Mouse (Mus musculus) lung, embryonic 15.5 days (tissue): Measurements from ENCODE around the gene Ssbp1. TPM values are rescaled to one million over a fixed set of nuclear protein-coding genes. Genes with fewer than 3 reads are reported as not detected.

ENCODE experiments used
- ATAC-seq: fragments of 200-750 bp; cut with Nextera tagmentation; 2 replicates; pipeline ENCODE4 v1.8.0; 2017; ENCODE audit warnings: moderate number of reproducible peaks, borderline replicate concordance; ENCODE audit not compliant: low FRiP score, low TSS enrichment; ENCODE audit errors: extremely low read depth
- H3K27ac ChIP-seq: fragments of 300-500 bp; sonication (generic); 2 replicates; pipeline ENCODE4 v1.5.1; 2015; ENCODE audit warnings: moderate library complexity, mild to moderate bottlenecking, inconsistent platforms
- H3K27me3 ChIP-seq: fragments of 300-500 bp; sonication (generic); 2 replicates; pipeline ENCODE4 v1.6.1; 2015; ENCODE audit warnings: inconsistent platforms
- H3K36me3 ChIP-seq: fragments of 300-500 bp; sonication (generic); 2 replicates; pipeline ENCODE4 v1.6.1; 2015; ENCODE audit warnings: inconsistent platforms
- H3K4me1 ChIP-seq: fragments of 300-500 bp; sonication (generic); 2 replicates; pipeline ENCODE4 v1.6.1; 2015; ENCODE audit warnings: inconsistent platforms
- H3K4me2 ChIP-seq: fragments of 300-500 bp; sonication (generic); 2 replicates; pipeline ENCODE4 v1.6.1; 2015; ENCODE audit warnings: inconsistent platforms, mild to moderate bottlenecking, moderate library complexity
- H3K4me3 ChIP-seq: fragments of 300-500 bp; sonication (generic); 2 replicates; pipeline ENCODE4 v1.5.1; 2015; ENCODE audit warnings: mild to moderate bottlenecking, inconsistent platforms
- H3K9ac ChIP-seq: fragments of 300-500 bp; sonication (generic); 2 replicates; pipeline ENCODE4 v1.6.1; 2015; ENCODE audit warnings: inconsistent platforms
- H3K9me3 ChIP-seq: fragments of 300-500 bp; sonication (generic); 2 replicates; pipeline ENCODE4 v1.6.1; 2016; ENCODE audit warnings: inconsistent platforms
- WGBS: fragments of 180-500 bp; shearing (Covaris S2); methylation state at CpG from one replicate; pipeline ENCODE4 v1.1.7; 2015; 5-methylcytosine and 5-hydroxymethylcytosine counted together
- polyA plus RNA-seq: library from polyadenylated mRNA; unstranded; fragments of >200 nt; fragmentation: Nextera tagmentation; extraction: Ambion mirVana; gene quantifications from 2 replicates; pipeline ENCODE4 v1.2.1, GENCODE M21; 2015

Gene Ssbp1
- polyA plus RNA-seq, 1 experiment from 2014 or later, result 134 TPM

GRCm38 (mm10) chr6:40476132-40476531, 5.0 kb downstream of the Ssbp1 start:
- H3K36me3 ChIP-seq, result peaks cover 54% of the 10 kb centered on the region

GRCm38 (mm10) chr6:40479705-40480104, 8.6 kb downstream of the Ssbp1 start:
- H3K36me3 ChIP-seq, result peaks cover 67% of the 10 kb centered on the region
- H3K9ac ChIP-seq, result no peak overlapping the region
- H3K4me2 ChIP-seq, result no peak overlapping the region
- no peak overlapping the region for H3K27ac ChIP-seq
- H3K4me3 ChIP-seq, result no peak overlapping the region
- no peak for ATAC-seq
- WGBS, result 63% methylated on average over 1 of the region's 1 CpGs
- no peaks in the 10 kb centered on the region for H3K9me3 ChIP-seq
- H3K4me1 ChIP-seq, result no peaks in the 10 kb centered on the region
- H3K27me3 ChIP-seq, result no peaks in the 10 kb centered on the region

More at GRCm38 (mm10) chr6:40476132-40476531, 5.0 kb downstream of the Ssbp1 start:
- 84% methylated on average over 4 of the region's 4 CpGs for WGBS
- Histone ChIP-seq H3K9me3 (no peaks in the 10 kb centered on the region), H3K27ac (no peak overlapping the region), H3K9ac (no peak overlapping the region), H3K4me3 (no peak overlapping the region), H3K4me2 (no peak overlapping the region), H3K4me1 (peaks cover 4% of the 10 kb centered on the region), H3K27me3 (no peaks in the 10 kb centered on the region)
- ATAC-seq, result no peak

GRCm38 (mm10) chr6:40482318-40482717, 11.2 kb downstream of the Ssbp1 start:
- Histone ChIP-seq H3K9ac (no peak overlapping the region), H3K4me2 (no peak overlapping the region), H3K4me1 (no peaks in the 10 kb centered on the region), H3K4me3 (no peak overlapping the region), H3K27ac (no peak overlapping the region), H3K27me3 (no peaks in the 10 kb centered on the region), H3K36me3 (peaks cover 45% of the 10 kb centered on the region), H3K9me3 (no peaks in the 10 kb centered on the region)
- no peak for ATAC-seq
- WGBS, result 88% methylated on average over 5 of the region's 5 CpGs

- H3K27me3 ChIP-seq, result no peaks in the 10 kb centered on the region
- no peaks in the 10 kb centered on the region for H3K4me1 ChIP-seq
- no peak within 1 kb of the TSS for H3K27ac ChIP-seq
- no peaks in the 10 kb centered on the region for H3K36me3 ChIP-seq
- ATAC-seq, result no peak
- H3K9me3 ChIP-seq, result no peaks in the 10 kb centered on the region
- H3K9ac ChIP-seq, result no peak within 1 kb of the TSS
- H3K4me2 ChIP-seq, result no peak within 1 kb of the TSS
- no peak within 1 kb of the TSS for H3K4me3 ChIP-seq
Measured at GRCm38 (mm10) chr6:40490933-40491332, 19.8 kb downstream of the Ssbp1 start, which contains the start of gene Tas2r137. Gene Tas2r137 (plus strand): TSS chr6:40491233.

DNA sequence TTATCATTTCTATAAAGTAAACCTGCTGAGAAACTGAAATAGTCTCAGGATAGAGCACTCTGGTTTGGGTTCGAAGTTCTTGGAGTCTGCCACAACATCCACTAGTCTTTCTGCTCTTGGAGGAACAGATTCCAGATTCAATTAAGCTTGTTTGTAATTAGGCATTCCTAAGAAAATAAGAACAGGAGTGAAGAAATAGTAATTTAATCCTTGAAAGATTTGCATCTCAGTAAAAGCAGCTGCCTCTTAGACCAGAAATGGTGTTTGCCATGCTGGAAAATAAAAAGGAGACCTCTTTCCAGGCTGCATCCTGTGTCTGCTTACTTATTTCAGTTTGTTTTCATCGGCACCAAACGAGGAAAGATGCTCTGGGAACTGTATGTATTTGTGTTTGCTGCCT, 22.1 kb downstream of the Ssbp1 start, which contains the start of gene Tas2r108:
Tas2r108 (plus strand) TSS at position 301 of the 400 bp plus-strand sequence.
- Histone ChIP-seq H3K27me3 (no peaks in the 10 kb centered on the region), H3K9ac (no peak within 1 kb of the TSS), H3K4me2 (no peak within 1 kb of the TSS), H3K4me3 (no peak within 1 kb of the TSS), H3K9me3 (no peaks in the 10 kb centered on the region), H3K27ac (no peak within 1 kb of the TSS), H3K4me1 (no peaks in the 10 kb centered on the region), H3K36me3 (no peaks in the 10 kb centered on the region)
- no peak for ATAC-seq
- WGBS, result 88% methylated on average over 3 of the region's 3 CpGs

- Histone ChIP-seq H3K4me3 (no peak within 1 kb of the TSS), H3K36me3 (no peaks in the 10 kb centered on the region), H3K9me3 (no peaks in the 10 kb centered on the region), H3K9ac (no peak within 1 kb of the TSS), H3K27ac (no peak within 1 kb of the TSS), H3K4me2 (no peak within 1 kb of the TSS), H3K4me1 (no peaks in the 10 kb centered on the region), H3K27me3 (no peaks in the 10 kb centered on the region)
- 54% methylated on average over 1 of the region's 1 CpGs for whole genome bisulfite sequencing
- ATAC-seq, result no peak
Measured at GRCm38 (mm10) chr6:40519408-40519807, 48.3 kb downstream of the Ssbp1 start, which contains the start of gene Prss37. Gene Prss37 (minus strand): TSS chr6:40519508.

Other genes starting within 250 kb of the Ssbp1 start
- 40.5 and 44.2 TPM in 2 replicates for gene Agk, start 146.2 kb upstream of the Ssbp1 start, polyA plus RNA-seq
- gene E330009J07Rik, start 35.2 kb upstream of the Ssbp1 start, polyA plus RNA-seq, result 11.2 and 13.3 TPM in 2 replicates
- gene Wee2, start 32.3 kb upstream of the Ssbp1 start, polyA plus RNA-seq, result not detected in 2 replicates
- not detected in 2 replicates for gene Tas2r137, start 19.9 kb downstream of the Ssbp1 start, polyA plus RNA-seq
- gene Tas2r108, start 22.2 kb downstream of the Ssbp1 start, polyA plus RNA-seq, result not detected in 2 replicates
- gene Prss37, start 48.2 kb downstream of the Ssbp1 start, polyA plus RNA-seq, result not detected in 2 replicates
- not detected in 2 replicates for gene Olfr461, start 83.7 kb downstream of the Ssbp1 start, polyA plus RNA-seq
- not detected in 2 replicates for gene Olfr460, start 98.1 kb downstream of the Ssbp1 start, polyA plus RNA-seq
- gene Clec5a, start 114.5 kb downstream of the Ssbp1 start, polyA plus RNA-seq, result 2.0 and 2.4 TPM in 2 replicates
- not detected in 2 replicates for gene Tas2r138, start 142.0 kb downstream of the Ssbp1 start, polyA plus RNA-seq
- 0.07 and 0.10 TPM in 2 replicates for gene Mgam, start 157.5 kb downstream of the Ssbp1 start, polyA plus RNA-seq